Mouse (Mus musculus) midbrain, embryonic 11.5 days (tissue): ENCODE results near the gene Asb6. TPM values are rescaled to one million over a fixed set of nuclear protein-coding genes. Genes with fewer than 3 reads are reported as not detected.

Source experiments
- ATAC-seq: fragments of 200-750 bp; cut with Nextera tagmentation; 2 replicates; pipeline ENCODE4 v1.8.0; 2017; ENCODE audit warnings: moderate TSS enrichment, moderate library complexity; ENCODE audit not compliant: low FRiP score
- DNase-seq: peaks from one replicate; pipeline ENCODE4 v3.0.0; 2015; ENCODE audit warnings: low spot score; ENCODE audit errors: missing footprints
- H3K27ac ChIP-seq: fragments of 300-500 bp; sonication (generic); 2 replicates; pipeline ENCODE4 v1.5.1; 2014; ENCODE audit warnings: low read depth, low read length
- H3K27me3 ChIP-seq: fragments of 300-500 bp; sonication (generic); 2 replicates; pipeline ENCODE4 v1.6.1; 2014; ENCODE audit warnings: mild to moderate bottlenecking, low read length, moderate library complexity, mixed read lengths; ENCODE audit not compliant: control insufficient read depth, insufficient read depth
- H3K36me3 ChIP-seq: fragments of 300-500 bp; sonication (generic); 2 replicates; pipeline ENCODE4 v1.6.1; 2014; ENCODE audit warnings: mild to moderate bottlenecking, low read length, moderate library complexity, mixed read lengths; ENCODE audit not compliant: control insufficient read depth, insufficient read depth
- H3K4me1 ChIP-seq: fragments of 300-500 bp; sonication (generic); 2 replicates; pipeline ENCODE4 v1.6.1; 2014; ENCODE audit warnings: low read length; ENCODE audit not compliant: control insufficient read depth, insufficient read depth
- H3K4me2 ChIP-seq: fragments of 300-500 bp; sonication (generic); 2 replicates; pipeline ENCODE4 v1.6.1; 2014; ENCODE audit warnings: mild to moderate bottlenecking, moderate library complexity
- H3K4me3 ChIP-seq: fragments of 300-500 bp; sonication (generic); 2 replicates; pipeline ENCODE4 v1.5.1; 2014; ENCODE audit warnings: low read depth, low read length
- H3K9ac ChIP-seq: fragments of 300-500 bp; sonication (generic); 2 replicates; pipeline ENCODE4 v1.6.1; 2014; ENCODE audit warnings: low read length
- H3K9me3 ChIP-seq: fragments of 300-500 bp; sonication (generic); 2 replicates; pipeline ENCODE4 v1.6.1; 2016; ENCODE audit warnings: low read length; ENCODE audit not compliant: control insufficient read depth
- WGBS: fragments of 180-500 bp; shearing (Covaris S2); extraction: QIAGEN DNeasy Blood & Tissue Kit; methylation state at CpG from one replicate; pipeline ENCODE4 v1.1.7; 2014; 5-methylcytosine and 5-hydroxymethylcytosine counted together
- polyA plus RNA-seq: library from polyadenylated mRNA; unstranded; fragments of >200 nt; fragmentation: Nextera tagmentation; extraction: Ambion mirVana; gene quantifications from 2 replicates; pipeline ENCODE4 v1.2.1, GENCODE M21; 2014

The Asb6 gene
- polyA plus RNA-seq, 1 experiment from 2014 or later, result 31.0 TPM

- Histone ChIP-seq H3K9me3 (no peaks in the 10 kb centered on the region), H3K9ac (no peak overlapping the region), H3K4me3 (no peak overlapping the region), H3K4me1 (peaks cover 7% of the 10 kb centered on the region), H3K27ac (no peak overlapping the region), H3K27me3 (peaks cover 10% of the 10 kb centered on the region), H3K4me2 (no peak overlapping the region), H3K36me3 (no peaks in the 10 kb centered on the region)
- 89% methylated on average over 9 of the region's 9 CpGs for WGBS
- DNase-seq, result no peak
- no peak for ATAC-seq
Measured at GRCm38 (mm10) chr2:30863574-30863973, 33.4 kb upstream of the Asb6 start.

- Histone ChIP-seq H3K36me3 (no peaks in the 10 kb centered on the region), H3K9me3 (no peaks in the 10 kb centered on the region), H3K4me2 (no peak overlapping the region), H3K4me3 (no peak overlapping the region), H3K27ac (no peak overlapping the region), H3K9ac (no peak overlapping the region), H3K4me1 (peaks cover 7% of the 10 kb centered on the region), H3K27me3 (peaks cover 10% of the 10 kb centered on the region)
- ATAC-seq, result no peak
- no peak for DNase-seq
- WGBS, result 65% methylated on average over 4 of the region's 4 CpGs
Measured at GRCm38 (mm10) chr2:30862081-30862480, 31.9 kb upstream of the Asb6 start.

GRCm38 (mm10) chr2:30859782-30860181, 29.6 kb upstream of the Asb6 start:
- ATAC-seq (no peak), DNase-seq (no peak)
- H3K9ac ChIP-seq, result no peak overlapping the region
- H3K27ac ChIP-seq, result no peak overlapping the region
- WGBS, result 91% methylated on average over 5 of the region's 5 CpGs
- H3K36me3 ChIP-seq, result no peaks in the 10 kb centered on the region
- peaks cover 1% of the 10 kb centered on the region for H3K4me1 ChIP-seq
- no peaks in the 10 kb centered on the region for H3K9me3 ChIP-seq
- H3K4me2 ChIP-seq, result no peak overlapping the region
- no peak overlapping the region for H3K4me3 ChIP-seq
- peaks cover 6% of the 10 kb centered on the region for H3K27me3 ChIP-seq

GRCm38 (mm10) chr2:30857076-30857475, 26.9 kb upstream of the Asb6 start:
- no peaks in the 10 kb centered on the region for H3K27me3 ChIP-seq
- WGBS, result 64% methylated on average over 6 of the region's 6 CpGs
- no peak overlapping the region for H3K27ac ChIP-seq
- H3K9me3 ChIP-seq, result no peaks in the 10 kb centered on the region
- no peaks in the 10 kb centered on the region for H3K36me3 ChIP-seq
- ATAC-seq, result no peak
- H3K4me3 ChIP-seq, result no peak overlapping the region
- no peak overlapping the region for H3K4me2 ChIP-seq
- H3K9ac ChIP-seq, result no peak overlapping the region
- no peaks in the 10 kb centered on the region for H3K4me1 ChIP-seq
- no peak for DNase-seq

GRCm38 (mm10) chr2:30852771-30853313, 22.7 kb upstream of the Asb6 start:
- DNase-seq (no peak), ATAC-seq (no peak)
- H3K4me2 ChIP-seq, result no peak overlapping the region

GRCm38 (mm10) chr2:30850581-30850980, 20.4 kb upstream of the Asb6 start:
- DNase-seq (no peak), ATAC-seq (no peak)
- Histone ChIP-seq H3K4me3 (no peak overlapping the region), H3K9me3 (no peaks in the 10 kb centered on the region), H3K9ac (no peak overlapping the region), H3K4me2 (no peak overlapping the region), H3K27me3 (peaks cover 3% of the 10 kb centered on the region), H3K27ac (no peak overlapping the region), H3K4me1 (0 out of 2 replicates have a peak, but pooled peaks cover 2% of the 10 kb centered on the region), H3K36me3 (no peaks in the 10 kb centered on the region)
- 60% methylated on average over 5 of the region's 6 CpGs for WGBS

More at GRCm38 (mm10) chr2:30852771-30853313, 22.7 kb upstream of the Asb6 start:
- H3K9ac ChIP-seq, result no peak overlapping the region
- H3K36me3 ChIP-seq, result no peaks in the 10 kb centered on the region
- no peaks in the 10 kb centered on the region for H3K9me3 ChIP-seq
- no peak overlapping the region for H3K4me3 ChIP-seq
- no peak overlapping the region for H3K27ac ChIP-seq
- WGBS, result 48% methylated on average over 20 of the region's 20 CpGs
- H3K27me3 ChIP-seq, result no peaks in the 10 kb centered on the region
- no peaks in the 10 kb centered on the region for H3K4me1 ChIP-seq

- no peak overlapping the region for H3K4me2 ChIP-seq
- peaks cover 16% of the 10 kb centered on the region for H3K27me3 ChIP-seq
- ATAC-seq (no peak), DNase-seq (no peak)
- WGBS, result 62% methylated on average over 8 of the region's 8 CpGs
- H3K9ac ChIP-seq, result no peak overlapping the region
- no peaks in the 10 kb centered on the region for H3K9me3 ChIP-seq
- H3K4me3 ChIP-seq, result no peak overlapping the region
- no peak overlapping the region for H3K27ac ChIP-seq
- H3K36me3 ChIP-seq, result no peaks in the 10 kb centered on the region
- H3K4me1 ChIP-seq, result 0 out of 2 replicates have a peak, but pooled peaks cover 2% of the 10 kb centered on the region
Measured at GRCm38 (mm10) chr2:30848184-30848583, 18.1 kb upstream of the Asb6 start.

- 50% methylated on average over 6 of the region's 6 CpGs for WGBS
- Histone ChIP-seq H3K9me3 (no peaks in the 10 kb centered on the region), H3K27me3 (peaks cover 16% of the 10 kb centered on the region), H3K27ac (no peak overlapping the region), H3K4me2 (no peak overlapping the region), H3K9ac (no peak overlapping the region), H3K36me3 (no peaks in the 10 kb centered on the region), H3K4me1 (0 out of 2 replicates have a peak, but pooled peaks cover 2% of the 10 kb centered on the region), H3K4me3 (no peak overlapping the region)
- DNase-seq (no peak), ATAC-seq (no peak)
Measured at GRCm38 (mm10) chr2:30846723-30847122, 16.6 kb upstream of the Asb6 start.

GRCm38 (mm10) chr2:30846236-30846635, 16.1 kb upstream of the Asb6 start:
- Histone ChIP-seq H3K4me3 (no peak overlapping the region; the same call in 1 of the 2 replicates), H3K4me1 (0 out of 2 replicates have a peak, but pooled peaks cover 2% of the 10 kb centered on the region), H3K9me3 (no peaks in the 10 kb centered on the region), H3K27ac (no peak overlapping the region), H3K4me2 (0 out of 2 replicates have a peak overlapping the region, but pooled peaks have one; percentile 72), H3K27me3 (peaks cover 16% of the 10 kb centered on the region), H3K36me3 (no peaks in the 10 kb centered on the region), H3K9ac (no peak overlapping the region)
- DNase-seq, result no peak
- no peak for ATAC-seq
- 81% methylated on average over 8 of the region's 8 CpGs for WGBS
